Mouse (Mus musculus) WW6 (cell line): ENCODE results near the gene Synpo2.

Source experiments
- DNase-seq: peaks from one replicate; pipeline ENCODE4 v3.0.0-alpha.2; 2013; ENCODE audit warnings: low read depth, low spot score

The Synpo2 gene

DNA sequence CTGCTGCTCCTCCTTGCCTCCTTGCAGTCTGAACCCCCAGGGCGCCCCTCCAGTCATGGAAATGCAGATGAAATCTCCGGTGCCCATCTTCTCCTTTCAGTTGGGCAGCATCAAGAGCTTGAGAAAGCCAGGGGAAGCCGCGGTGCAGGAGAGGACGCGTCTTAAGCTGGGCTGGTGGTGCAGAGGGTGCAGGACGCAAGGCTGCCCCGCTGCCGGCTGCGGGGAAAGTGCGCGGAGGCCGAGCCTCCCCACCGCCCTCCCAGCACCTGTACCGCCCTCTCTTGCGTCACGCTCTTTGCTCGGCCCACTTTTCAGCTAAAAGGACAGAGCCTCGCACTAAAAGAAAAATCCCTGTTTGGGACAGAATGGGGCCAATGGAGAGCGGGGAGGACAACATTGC lies at the start of gene Synpo2:
Gene Synpo2, minus strand, starts transcription at position 229 of the 400 bp plus-strand sequence.
- DNase-seq: peak; percentile 28

DNA sequence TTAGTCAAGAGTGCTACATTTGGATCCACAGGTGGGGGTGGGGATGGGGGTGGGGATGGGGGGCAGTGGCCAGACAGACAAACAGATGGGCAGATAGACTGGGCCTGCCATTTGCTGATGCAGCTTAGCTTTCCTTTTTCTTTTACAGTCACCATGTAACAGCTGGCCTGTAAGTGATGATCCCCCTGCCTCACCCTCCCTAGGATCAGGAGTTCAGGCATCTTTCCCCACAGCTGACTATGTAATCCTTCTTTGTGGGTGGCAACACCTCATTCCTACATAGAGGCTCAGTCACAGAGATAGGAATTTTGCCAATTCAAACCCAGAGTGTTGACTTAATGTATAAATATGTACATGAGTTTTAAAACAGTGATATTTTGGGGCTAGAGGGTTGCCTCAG lies 49.7 kb upstream of the Synpo2 start:
- no peak for DNase-seq

DNA sequence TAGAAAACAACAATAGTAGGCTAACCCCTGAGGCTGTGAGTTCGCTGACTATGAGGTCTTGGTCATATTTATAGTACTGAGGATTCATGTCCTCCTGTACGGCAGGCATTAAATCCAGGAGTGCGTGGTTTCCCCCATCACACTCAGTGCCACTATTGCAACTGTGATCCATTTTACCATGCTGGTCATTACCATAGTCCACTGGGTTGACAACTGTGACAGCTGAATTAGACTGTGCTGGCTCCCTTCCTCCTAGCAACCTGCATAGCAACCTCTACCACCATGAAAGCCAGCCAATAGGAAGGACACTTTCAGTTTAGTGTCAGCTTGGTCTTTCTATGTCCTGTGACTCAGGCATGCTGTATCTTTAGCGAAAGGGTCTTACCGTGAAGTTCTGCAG lies 48.3 kb upstream of the Synpo2 start:
- no peak for DNase-seq

DNA sequence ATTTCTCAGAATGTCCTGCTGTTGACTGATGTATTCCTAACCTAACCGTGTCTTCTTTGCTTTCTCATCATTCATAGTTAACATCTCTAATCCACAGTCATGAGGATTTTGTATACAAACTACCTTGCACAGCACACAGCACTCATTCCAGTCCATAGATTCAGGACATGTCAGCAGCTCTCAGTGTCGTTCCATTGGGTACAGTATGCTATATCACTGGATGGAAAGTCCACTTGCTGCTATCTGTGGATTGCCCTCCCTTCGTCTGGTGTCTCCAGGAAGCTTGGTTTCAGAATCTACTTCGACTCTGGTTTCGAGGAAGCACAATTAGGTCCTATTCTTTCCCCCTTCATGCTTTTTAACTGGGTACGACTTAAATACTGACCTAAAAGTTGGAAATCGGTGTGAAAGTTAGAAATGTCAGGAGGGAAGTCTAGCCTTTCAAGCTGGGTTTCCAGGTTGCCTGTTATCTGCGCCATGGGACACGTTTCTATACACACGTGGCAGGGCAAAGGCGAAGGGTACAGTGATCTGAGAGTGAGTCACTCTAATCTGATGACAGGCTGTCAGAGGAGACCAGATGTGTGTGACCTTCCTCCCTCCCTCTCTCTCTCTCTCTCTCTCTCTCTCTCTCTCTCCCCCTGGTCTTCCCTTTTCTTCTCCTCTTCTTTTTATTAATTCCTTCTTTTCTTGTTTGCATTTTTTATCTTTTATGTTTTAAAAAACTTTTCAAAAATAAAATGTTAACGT lies 47.1 kb upstream of the Synpo2 start:
- DNase-seq: no peak

DNA sequence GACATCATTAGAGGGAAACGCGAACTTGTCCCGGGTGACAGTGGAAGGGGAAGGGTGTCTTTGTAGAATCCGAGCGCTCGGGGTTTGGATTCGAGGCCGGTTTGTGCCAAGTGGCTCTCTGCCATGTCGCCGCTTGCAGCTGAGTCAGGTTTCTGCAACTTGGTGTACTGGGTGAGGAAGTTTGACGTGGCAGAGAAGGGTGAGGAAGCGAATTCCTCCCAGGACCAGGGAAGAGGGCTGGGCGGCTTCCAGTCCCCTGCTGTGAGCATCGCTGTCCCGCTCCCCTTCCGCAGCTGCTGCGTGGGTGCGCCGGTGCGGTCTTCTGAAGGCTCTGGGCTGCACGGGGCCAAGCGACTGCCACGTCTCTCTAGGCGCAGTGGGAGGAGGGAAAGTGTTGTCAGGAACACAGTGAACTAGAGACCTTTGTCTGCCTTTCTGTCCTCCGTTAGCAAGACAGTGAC lies 31.8 kb upstream of the Synpo2 start:
- no peak for DNase-seq

DNA sequence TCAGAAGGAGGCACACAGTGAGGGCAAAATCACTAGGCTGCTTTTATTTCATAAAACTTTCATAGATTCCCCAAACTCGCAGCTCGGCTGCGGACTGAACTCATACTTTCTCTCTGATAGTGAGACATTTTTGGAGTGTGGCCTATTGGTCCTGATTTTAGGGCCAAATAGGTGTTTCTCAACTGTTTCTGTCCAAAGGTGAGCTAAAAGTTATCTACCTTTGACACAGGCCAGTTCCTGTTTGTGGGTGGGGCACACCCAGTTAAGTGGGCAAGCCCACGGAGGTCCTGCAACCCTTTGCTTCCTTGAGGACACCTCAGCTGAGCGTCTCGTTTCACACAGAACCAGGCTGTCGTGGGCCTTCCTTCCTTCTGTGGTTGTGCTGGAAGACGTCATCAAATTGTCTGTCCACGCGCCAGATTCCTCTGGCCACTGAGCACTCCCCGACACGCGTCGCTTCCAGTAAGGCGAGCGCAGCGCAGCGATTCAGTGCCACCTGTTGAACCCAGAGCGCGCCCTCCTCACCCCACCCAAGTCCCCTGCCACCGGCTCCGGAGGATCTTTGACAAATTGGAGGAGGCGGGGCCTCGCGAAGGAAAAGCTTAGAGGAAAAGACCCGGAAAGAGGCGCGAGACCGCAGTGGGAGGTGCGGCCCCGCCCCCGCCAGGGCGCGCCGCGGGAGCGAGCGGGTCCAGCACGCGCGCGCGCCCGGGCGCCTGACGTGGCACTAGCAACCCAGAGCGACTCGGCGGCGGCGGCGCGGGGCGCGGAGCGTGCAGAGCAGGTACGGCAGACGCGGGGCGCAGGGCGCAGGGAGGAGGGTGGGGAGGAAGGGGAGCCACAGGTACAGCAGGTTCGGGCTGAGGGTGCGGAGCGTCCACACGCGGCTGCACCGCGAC lies 31.1 kb upstream of the Synpo2 start, which contains the start of gene Sec24d:
Gene Sec24d, plus strand, starts transcription at position 703 of the 899 bp plus-strand sequence.
- DNase-seq: peak; percentile 55

DNA sequence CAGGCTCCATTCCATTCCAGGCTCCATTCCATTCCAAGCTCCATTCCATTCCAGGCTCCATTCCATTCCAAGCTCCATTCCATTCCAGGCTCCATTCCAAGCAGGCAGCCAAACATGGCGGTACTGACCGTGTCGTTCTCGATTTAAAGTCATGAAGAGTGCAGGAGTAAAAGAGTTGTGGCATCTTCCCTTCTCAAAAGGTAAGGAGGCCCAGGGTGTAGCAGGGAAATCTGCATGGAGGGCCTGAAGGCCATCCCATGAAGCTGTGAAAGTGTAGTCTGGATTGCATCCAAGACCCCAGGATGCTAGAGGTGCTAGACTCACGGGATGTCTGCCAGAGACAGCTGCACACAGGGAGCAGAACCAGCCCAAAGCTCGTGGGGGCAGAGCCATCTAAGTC lies 28.8 kb upstream of the Synpo2 start:
- peak; percentile 16 for DNase-seq

DNA sequence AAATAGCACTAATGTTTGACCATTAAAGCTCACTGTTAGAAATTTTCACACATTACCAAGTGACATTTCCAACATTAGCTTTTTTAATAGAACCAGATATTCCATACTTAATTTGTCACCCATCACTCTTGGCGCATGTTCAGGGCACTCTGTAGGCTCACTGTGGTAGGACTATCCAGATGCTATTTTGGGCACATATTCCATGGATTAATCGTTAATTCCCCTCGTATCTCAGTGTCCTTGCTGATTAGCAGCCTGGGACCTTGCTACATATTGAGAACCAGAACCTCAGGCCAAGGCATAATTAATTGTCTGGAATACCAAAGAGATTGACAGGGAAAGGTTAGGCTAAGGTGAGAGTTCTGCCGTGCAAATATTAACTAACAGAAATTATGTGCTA lies 22.8 kb upstream of the Synpo2 start:
- no peak for DNase-seq

DNA sequence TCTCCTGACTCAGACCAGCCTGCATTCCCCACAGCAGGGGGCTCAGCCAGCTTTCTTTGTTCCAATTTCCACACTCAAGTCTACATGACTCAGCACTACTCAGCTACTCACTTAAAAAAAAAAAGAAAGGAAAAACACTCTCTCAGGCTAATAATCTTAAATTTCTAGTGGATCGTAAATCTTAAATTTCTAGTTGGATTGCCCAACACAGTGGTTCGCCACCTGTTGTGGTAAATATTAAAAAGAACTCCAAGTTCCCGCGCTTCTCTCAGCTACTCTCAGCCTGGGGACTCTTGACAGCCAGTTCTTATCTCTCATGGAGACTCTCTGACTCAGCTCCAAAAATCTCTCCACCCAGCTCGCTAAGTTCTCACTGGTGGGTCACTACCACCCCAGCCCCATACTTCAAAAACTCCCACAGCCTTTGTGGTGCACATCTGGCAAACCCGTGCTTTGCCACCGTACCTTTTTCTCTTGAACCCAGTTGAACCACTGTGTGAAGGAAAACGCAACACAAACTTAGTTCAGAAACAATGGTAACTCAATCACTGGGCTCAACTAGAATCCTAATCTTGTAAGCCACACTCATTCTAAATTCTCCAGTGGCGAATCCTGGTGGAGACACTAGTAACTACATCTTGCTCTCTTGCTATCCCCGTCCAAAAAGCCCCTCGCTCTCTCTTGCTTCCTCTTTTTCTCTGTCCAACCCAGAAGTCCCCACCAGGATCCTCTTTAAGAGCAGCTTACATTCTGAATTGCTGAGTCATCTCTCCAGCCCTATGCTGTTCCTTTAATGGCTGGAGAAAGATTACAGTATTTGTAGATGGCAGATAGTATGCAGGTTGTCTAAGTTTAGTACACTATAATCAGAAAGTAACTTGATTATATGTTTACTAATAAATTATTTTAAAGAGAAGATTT lies 20.5 kb upstream of the Synpo2 start:
- peak; percentile 71 for DNase-seq

DNA sequence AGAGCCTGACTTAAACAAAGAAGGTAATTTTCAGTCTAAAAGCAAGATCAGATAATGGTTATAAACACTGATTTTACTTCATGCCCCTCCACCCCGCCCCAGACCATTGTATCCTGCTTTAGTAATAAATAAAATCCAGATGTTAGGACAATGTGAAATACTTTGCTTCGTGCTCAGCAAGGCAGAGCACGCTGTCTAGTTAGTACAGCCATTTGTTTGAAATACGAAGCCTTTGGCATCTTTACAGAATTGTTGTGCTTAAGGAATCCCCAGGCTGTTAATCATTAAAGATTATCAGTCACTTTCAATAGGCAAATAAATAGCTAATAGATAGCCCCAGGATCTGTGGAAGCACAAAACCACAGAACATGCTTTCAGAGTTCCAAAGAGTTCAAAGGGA lies 9.7 kb upstream of the Synpo2 start:
- DNase-seq: no peak

DNA sequence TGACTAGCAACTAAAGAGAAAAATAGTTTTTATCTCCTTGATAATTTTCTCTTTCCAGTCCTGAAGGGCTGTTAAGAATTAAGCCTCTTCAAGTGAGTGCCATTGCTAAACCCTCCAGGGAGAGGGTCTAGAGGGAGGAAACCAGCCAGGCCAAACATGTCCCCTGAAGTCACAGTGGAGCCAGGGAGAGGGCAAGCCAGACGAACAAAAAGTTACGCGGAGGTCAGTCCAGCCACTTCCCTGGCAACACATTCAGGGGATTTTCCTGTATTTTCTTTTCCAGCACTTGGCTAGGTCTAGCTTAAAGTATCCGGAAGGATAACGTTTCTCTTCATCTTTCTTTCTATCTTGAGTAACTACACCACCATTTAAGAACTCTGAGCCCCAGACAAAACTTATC lies 8.4 kb upstream of the Synpo2 start:
- DNase-seq: no peak

DNA sequence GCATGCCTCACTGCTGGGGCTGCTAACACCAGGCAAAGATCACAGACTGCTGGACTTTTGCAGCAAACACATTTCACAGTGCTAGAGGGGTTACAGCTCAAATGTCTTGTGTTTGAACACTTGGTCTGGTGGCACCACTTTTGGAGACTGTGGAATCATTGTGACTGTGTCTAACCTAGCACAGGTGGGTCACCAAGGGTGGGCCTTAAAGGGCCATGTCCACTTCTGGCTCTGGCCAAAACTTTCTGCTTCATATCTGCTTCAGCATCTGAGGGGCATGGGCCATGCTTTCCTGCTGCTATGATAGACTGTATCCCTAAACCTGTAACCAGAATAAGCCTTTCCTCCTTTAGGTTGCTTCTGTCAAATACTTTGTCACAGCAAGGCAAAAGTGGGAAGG lies 1.5 kb upstream of the Synpo2 start:
- no peak for DNase-seq

DNA sequence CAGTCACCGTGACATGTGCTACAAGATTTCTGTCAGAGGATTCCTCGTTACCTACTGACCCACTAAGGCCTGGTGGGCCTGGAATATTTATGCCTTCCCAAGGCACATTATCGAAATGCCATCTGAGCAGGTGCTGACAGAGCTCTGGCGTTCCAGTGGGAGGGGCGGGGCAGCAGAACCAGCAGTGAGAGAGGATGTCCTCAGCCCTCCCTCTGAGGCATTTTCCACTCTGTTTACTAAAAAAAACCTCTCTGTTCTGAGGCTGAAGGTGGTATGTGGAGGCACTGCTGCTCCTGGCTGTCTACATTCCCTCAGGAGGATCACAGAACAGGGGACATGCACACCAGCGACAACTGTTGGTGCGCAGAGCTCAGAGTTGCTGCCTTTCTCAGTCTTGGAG lies 1.1 kb upstream of the Synpo2 start:
- no peak for DNase-seq

DNA sequence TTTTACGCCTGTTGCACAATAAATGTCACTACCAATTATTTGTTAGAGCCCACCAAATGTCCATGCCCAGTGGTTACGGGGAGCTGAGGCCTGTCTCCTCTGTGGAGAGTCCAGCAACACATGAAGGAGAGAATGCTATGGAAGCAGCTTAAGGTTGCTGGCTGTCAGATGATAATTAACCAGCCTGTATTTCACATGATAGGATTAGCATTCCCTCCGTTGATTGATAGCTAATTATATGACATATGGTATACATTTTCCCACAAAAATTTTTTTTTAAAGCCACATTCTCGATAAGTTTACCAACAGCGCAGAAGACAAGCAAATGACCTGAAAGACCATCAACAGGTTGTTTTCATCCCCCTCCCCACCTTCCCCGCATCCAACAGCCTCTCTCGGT lies 454 bp downstream of the Synpo2 start:
- DNase-seq: no peak

DNA sequence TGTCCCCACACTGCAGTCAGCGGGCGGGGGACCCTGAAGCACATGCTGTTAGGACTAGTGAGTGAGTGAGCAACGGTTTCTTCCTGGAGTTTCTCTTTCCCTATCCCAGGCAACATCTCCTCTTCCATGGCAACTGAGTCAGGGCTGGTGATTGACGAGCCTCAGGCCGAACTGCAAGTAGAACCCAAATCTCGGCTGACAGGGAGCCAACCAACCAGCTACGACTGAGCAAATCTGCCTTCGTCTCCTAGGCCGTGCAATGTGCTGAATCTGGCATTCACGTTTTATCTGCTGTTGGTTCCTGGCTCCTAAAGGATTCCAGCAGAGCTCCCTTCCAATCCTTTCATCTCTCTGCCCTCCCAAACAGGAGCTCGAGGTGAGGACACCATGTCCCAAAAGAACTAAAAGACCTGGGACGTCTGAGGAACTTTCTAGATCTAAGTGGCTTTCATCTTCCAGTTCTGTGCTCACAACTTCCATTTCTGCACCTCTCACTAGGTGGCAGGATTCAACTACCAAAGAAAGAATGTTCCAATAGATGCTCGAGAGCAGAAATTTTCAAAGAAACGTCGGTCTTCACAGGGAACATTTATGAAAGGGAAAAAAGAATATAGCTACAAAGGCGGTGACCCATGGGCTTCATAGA lies 1.6 kb downstream of the Synpo2 start:
- peak; percentile 7 for DNase-seq

DNA sequence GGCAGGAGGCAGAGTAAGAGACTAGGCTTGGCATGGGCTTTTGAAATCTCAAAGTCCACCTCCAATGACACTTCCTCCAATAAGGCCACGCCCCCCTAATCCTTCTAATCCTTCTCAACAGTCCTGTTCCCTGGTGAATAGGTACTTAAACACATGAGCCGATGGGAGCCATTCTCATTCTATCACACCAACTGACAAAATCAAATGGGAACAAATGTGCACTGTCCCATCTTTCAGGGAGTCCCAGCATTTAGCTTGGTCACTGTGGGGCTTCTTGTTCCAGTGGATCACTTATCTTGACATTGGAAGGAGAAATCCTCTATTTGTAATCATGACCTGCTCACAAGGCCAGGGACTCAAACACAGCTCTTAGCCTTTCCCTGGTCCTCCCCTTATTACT lies 4.3 kb downstream of the Synpo2 start:
- no peak for DNase-seq

DNA sequence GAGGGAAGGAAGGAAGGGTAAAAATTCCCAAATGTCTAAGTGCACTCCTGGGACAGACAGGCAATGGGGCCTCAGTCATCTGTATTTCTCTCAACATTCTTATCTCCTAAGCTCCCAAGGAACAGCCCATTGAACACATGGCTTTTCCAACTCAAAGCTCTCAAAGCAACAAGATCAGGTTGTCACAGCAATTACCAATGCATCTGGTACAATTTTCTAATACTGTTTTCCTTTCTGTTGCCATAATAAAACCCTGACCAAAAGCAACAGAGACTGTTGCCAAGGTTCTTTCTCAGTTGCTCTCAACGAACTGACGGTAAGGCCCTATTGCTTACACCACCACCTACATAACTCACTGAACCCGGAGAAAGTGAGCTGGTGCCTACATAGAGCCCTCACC lies 8.7 kb downstream of the Synpo2 start:
- no peak for DNase-seq

DNA sequence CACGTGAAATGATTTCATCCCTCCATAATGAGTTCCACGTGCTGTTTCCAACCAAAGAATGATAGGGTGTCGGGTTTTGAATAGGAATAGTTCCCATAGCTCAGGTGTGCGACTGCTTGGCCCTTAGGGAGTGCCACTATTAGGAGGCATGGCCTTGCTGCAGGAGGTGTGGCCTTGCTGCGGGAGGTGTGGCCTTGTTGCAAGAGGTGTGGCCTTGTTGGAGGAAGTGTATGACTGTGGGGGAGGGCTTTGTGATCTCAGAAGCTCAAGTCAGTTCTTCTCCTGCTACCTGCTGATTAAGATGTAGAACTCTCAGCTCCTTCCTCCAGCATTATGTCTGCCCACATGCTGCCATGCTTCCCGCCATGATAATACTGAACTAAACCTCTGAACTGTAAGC lies 17.3 kb downstream of the Synpo2 start:
- DNase-seq: peak; percentile 36

DNA sequence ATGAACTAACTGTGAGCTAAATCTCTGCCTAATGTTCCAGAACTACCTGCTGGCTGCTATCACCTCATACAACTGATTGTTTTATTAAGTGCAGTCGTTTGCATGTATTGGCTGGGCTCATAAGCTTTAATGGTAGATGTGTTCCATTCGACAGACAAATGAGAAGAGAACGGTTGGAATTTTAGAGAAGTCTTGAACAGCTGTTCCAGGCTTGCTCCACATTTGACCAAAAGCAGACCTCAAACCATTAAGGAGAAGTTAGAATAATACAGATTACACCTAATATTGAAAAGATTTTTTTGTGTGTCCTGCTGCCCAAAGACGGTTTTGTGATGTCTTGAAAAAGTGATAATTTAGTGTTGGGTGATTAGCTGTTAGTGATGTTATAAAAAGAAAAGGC lies 27.1 kb downstream of the Synpo2 start:
- no peak for DNase-seq

DNA sequence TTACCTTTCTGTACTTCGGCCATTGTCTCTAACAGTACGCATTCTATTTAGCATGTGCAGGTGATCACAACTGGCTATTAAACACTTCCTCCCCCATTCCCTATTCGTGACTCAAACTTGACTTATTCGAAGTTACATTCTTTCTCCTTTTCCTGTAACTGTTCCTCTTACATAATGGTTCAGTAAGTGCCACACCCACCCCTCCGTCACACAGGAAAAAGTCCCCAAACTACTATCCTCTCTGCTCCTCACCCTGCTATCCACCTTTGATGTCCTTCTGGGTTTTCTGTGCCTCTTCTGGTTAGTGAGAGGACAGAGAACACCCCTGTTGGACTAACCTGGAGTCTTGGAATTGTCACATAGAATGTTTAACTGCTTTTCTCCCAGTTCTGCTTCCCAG lies 28.6 kb downstream of the Synpo2 start:
- DNase-seq: no peak

DNA sequence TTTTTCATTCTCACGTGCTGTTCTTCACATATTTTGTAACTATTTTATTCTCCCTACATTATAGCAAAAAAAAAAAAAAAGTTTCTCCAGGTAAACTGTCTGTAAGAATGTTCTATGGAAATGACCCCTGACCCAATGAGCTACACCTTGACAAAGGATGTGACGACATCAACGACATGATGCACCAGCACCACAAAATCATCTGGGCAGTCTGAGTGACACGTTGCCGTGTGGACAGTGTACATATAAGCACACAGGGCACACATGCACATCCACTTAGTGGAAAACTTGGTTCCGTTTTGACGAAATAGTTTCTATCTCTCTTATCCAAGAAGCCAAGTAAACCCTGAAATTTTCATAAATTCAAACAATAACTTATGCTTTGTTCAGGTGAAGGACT lies 30.5 kb downstream of the Synpo2 start:
- DNase-seq: no peak
